Mouse (Mus musculus) layer of hippocampus, adult 11-12 months (tissue): Measurements from ENCODE around the gene Alox12.

Experiments used
- DNase-seq: peaks from one replicate; pipeline ENCODE4 v3.0.0; 2022; ENCODE audit warnings: low spot score

The Alox12 gene

GRCm38 (mm10) chr11:70254931-70255531, at the start of gene Alox12:
Alox12 (minus strand) TSS chr11:70255353.
- no peak for DNase-seq

DNA sequence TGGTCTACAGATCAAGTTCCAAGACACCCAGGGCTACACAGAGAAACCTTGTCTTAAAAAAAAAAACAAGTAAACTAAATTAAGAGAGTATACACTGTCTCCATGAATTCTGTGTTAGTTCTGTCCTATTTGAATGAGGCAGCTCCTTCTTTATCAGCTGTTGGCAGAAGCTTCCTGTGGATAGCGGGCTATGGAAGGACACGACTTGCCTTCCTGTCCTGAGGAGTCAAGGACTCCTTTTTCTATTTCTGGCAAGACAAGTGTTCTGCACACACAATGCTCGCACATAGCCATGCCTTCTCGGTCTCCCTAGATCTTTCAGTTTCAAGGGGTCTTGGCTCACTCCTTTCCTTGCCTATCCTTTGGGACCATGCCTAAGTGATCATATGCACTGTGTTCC, 47.1 kb upstream of the Alox12 start:
- DNase-seq = no peak

DNA sequence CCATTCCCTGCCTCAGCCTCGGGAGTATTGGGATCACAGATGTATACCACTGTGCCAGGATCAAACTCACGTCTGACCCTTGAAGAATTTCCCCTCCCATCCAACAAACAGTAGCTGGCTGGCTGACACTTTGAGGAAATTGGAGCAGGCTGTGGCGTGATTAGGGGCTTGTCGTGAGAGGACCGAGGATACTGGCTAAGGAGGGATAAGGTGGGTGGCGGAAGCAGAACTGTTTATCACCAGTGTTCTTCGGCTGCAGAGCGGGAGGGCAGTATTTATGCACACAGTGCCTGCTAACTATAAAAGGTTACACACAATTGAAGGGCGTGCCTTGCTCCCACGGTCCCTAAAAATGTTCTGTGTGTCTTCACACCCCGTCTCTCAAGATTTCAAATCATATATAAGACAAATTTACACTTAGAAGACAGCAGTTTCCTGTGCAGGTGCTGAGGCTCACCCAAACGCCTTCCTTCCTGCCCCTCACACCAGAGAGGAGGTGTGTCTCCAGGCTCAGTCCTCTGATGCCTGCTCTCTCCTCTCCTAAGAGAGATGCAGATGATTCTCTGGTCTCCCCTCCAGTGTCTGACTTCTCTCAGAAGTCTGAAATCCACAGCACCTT, 42.8 kb upstream of the Alox12 start:
- no peak for DNase-seq

- no peak for DNase-seq
These were observed 42.3 kb upstream of the Alox12 start for GRCm38 (mm10) chr11:70297405-70297804.

DNA sequence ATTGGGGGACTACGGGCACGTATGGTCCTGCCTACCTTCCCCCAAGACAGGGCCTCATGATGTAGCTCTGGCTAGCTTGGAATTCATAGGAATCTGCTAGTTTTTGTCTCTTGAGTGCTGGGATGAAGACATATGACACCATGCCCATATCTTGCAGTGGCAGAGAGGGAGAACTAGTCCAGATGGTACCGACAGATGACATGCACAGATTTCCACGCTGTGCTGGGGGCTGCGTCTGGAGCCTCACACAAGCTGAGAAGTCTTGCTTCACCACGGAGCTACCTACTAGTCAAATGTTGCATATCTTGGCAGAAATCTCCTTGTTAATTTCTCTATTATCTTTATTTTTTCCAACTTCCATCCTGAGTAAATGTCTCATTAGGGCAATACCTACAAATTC, 38.7 kb upstream of the Alox12 start:
- DNase-seq = peak; percentile 44

DNA sequence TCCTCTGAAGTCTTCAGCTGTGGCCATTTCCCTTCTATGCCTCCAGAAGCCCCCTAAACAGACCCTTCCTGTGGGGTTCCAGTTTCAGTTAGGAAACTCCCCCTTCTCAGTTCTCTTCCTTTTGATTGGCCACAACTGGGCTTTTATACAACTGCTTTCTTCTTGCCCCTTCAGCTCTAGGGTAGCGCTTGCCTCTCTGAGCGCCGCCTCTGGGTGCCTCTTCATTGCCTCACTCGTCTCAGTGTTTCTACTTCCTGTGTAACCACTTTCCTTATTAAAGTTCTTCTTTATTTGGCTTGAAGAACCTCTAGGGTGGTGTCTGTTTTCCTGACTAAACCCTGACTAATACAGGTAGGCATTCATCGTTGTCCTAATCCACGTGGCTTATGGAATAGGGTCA, 36.1 kb upstream of the Alox12 start:
- DNase-seq = no peak

DNA sequence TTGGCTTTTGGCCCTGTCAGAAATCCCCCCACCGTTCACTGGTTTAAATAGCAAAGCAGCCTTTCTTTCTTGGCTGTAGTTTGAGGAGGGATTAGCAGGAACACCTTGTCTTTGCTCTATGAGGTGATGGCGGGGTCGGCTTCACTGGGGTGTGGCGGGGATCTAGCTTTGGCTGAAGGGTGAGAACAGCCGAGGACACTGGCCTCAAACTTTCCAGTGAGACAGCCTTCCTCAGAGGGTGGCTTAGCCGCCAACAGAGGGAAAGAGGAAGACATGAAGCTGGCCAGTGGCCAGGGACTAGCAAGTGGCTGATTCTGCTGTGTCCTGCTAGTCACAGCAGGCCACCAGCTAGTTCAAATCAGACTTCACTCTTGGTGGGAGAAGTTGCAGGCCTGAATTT, 34.1 kb upstream of the Alox12 start:
- peak; percentile 43 for DNase-seq

DNA sequence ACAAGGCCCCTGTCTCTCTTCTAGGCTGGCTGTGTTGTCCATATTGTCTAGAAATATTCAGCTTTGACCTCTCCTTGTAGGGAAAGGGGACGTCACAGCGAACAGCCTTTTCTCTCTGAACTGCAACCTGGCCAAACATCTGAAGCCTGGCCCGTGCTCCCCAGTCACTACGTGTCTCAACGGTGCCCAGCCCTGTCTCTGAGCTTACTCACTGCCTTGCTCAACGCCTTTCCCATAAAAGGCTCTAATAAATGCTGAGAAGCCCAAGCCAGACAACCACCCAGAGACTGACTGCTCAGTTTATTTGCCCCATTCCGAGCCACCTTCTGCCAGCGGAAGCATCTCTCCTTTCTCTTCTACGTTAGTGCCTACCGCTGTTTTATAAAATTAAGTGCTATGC, 32.9 kb upstream of the Alox12 start:
- no peak for DNase-seq

DNA sequence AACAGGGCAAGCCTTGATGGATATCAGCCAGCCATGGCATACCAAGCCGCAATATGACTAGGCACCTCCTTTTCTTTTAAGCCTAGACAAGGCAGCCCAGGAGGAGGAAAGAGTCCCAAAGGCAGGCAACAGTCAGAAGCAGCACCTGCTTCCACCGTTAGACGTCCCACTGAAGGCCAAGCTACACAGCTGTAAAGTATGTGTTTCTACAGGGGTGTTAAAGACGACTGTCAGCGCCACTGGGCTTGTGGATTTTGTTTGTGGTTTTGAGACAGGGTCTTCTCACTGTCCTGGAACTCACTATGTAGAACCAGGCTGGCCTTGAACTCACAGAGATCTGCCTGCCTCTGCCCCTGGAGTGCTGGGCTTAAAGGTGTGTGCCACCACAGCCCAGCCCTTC, 30.5 kb upstream of the Alox12 start:
- DNase-seq = no peak

DNA sequence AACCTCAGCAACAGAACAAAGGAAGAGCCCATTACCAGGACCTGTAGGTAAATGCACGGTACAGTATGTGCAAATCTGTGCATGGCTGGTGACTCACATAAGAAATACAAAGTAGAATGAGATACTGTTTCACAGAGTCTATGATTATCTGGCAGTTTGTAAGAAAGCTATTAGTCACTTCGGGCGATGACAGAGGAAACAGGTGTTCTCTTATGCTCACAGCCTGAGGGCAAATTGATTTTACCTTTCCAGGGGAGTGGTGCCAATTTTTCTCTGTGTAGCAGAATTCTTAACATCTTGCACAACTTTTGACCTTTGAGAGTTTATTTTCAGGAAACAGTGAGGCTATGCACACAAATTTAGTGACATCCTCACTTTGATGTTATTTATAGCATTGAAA, 29.6 kb upstream of the Alox12 start:
- DNase-seq = no peak

- DNase-seq = no peak
These were observed 28.5 kb upstream of the Alox12 start for GRCm38 (mm10) chr11:70283666-70284065.

DNA sequence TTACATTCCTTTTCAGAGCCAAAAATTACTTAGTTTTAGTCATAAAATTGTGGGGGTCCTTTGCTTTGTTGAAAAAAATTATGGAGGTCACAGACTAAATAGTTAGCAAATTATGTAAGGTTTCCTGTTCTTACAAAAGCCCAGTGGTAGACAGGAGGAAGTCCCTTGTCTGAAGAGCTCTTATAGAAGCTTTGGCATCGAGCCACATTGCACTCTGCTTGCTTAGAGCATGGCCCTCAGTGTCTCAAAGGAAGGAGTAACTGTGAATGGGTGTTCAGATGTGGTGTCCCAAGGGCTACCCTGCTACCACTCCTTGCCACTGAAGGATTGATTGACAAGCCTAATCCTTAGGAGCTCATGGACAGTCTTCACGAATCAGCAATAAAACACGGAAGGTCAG, 25.3 kb upstream of the Alox12 start:
- DNase-seq = peak; percentile 39

GRCm38 (mm10) chr11:70278961-70279360, 23.8 kb upstream of the Alox12 start:
- no peak for DNase-seq

- DNase-seq = no peak
These were observed 16.5 kb upstream of the Alox12 start for GRCm38 (mm10) chr11:70271641-70272040.

DNA sequence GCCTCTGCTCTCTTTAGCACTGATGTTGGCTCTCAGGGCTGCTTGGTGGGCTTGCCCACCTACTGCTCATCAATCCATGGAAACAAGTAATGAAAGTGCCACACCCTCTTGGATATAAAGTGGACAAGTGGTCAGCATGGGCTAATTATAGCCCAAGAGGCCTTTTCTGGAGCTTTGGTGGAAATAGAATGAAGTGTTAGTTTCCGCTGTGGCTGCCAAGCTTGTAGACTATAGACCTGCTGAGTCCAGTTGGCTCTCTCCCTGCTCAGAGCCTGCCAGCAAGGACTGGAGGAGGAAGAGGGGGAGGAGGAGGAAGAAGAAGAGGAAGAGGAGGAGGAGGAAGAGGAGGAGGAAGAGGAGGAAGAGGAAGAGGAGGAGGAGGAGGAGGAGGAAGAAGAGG, 11.3 kb upstream of the Alox12 start:
- no peak for DNase-seq

DNA sequence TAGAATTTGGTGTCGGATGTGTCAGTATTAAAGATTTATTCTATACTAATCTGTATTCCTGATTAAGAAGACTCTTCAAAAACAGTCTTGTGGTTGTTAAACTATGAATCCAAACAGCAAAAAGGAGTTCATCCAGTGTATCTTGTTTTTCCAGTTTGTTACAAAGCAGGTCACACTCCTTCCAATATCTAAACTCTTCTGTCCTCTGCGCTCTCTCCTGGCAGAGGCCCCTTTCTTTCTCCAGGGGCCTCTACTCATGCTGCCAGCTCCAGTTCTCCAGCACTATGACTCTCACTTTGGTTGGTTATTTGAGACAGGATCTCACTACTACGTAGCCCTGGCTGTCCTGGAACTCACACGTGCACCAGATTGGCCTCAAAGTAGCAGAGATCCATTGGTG, 10.7 kb upstream of the Alox12 start:
- DNase-seq = no peak

DNA sequence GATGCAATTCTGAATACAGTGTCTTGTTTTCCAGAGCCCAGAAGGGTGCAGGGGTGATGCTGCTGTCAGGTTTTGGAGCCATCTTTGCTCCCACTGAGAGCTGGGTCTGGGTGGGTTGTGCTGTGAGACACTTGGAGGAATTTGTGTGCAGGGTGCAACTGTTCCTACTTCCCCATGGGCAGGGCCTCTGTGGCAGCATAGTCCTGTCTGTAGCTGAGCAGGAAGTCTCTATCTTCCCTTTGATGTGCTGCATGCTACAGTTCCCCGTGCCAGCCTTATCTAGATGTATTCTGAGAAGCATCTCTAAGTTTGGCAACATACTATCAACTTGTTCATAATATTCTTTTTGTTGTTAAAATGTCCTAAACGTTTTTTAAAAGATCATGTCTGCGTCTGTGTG, 10.1 kb upstream of the Alox12 start:
- no peak for DNase-seq

DNA sequence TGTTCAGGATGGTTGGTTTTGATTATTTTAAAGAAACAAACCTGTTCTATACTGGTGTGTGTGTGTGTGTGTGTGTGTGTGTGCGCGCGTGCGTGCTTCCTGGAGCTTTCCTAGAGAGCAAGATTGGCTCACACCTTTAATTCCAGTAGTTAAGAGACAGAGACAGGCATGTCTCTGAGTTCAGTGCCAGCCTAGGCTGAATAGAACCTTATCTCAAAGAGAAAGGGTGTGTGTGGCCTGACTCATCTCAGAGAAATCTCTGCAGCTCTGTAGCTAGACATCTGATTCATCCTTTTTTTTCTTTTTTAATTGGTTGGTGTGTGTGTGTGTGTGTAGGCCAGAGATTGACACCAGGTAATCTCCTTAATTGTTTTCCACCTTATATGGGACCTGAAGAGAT, 3.9 kb upstream of the Alox12 start:
- no peak for DNase-seq

GRCm38 (mm10) chr11:70254337-70254736, 816 bp downstream of the Alox12 start:
- DNase-seq = no peak

- DNase-seq = no peak
These were observed 3.3 kb downstream of the Alox12 start for GRCm38 (mm10) chr11:70251853-70252252.

GRCm38 (mm10) chr11:70250150-70250549, 5.0 kb downstream of the Alox12 start:
- no peak for DNase-seq

DNA sequence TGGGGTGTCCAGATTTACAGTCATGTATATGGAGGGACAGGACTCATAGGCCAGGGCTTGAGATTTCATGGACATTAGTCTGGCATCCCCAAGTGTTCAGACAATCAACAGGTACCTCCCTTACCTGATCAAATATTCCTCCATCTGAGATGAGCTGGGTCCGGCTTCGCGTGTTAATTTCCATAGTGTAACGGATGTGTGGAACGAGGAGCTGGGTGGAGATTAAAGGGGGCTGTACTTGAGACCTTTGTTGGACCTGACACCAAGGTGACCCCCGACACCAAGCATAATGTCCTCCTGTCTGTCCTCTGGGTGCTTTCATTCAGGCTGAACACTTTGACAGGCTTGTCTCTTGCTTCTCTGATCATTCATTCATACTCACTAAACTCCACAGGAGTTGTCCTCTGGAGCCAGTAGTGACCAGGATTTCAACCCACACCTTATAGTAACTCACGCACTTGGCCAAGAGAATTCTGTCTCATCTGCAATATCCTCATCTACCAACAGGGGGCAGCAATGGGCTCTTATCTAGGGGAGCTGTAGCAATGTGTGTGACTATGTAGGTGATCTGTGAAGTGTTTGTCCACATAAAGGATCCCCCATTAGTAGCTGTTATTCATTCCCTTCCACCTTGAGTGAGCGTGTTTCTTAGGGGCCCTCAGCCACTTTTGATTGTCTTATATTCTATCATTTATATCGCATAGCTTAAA, 7.9 kb downstream of the Alox12 start:
- peak; percentile 73 for DNase-seq

- DNase-seq = no peak
These were observed 12.6 kb downstream of the Alox12 start for GRCm38 (mm10) chr11:70242591-70242990.
